Mouse (Mus musculus): ENCODE measurements around the gene Gm10799. TPM values are rescaled to one million over a fixed set of nuclear protein-coding genes. Genes with fewer than 3 reads are reported as not detected.
A peak's percentile ranks its signal among the peaks of the same experiment; 100 is the strongest.
"Not testable (repeated sequence)": the region's sequence is repeated elsewhere in the genome, so short reads cannot be mapped to it uniquely, and the experiment has no call there.

The Gm10799 gene
- polyA plus RNA-seq, 1 experiment, result not detected

DNA sequence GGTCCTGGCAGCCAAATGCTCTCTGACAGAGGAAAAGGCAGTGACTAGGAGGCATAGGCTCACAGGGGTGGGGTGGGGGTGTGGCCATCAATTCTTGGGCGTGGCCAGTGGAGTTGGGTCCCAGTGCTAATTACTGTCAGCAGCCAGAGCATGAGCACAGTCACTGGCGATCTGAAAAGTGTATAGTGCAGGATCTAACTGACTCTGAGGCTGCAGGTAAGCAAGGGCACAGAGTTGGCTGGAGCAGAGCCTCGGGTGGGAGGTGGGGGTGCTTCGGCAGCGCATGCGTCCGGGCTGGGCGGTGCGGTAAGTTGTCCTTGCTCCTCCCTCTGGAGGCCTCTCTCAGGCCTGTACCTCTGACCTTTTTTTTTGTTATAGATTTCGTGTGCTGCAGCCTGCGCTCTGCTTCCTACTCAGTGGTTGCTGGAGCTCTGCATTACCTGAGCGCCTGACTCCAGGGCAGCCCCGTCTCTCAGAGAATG is 1.4 kb upstream of the Gm10799 start, which contains the start of gene Cd59b:
Gene Cd59b, plus strand, starts transcription at position 146 of the 482 bp plus-strand sequence.
- Histone ChIP-seq H3K9ac (ENCODE audit: low read depth, poor library complexity, severe bottlenecking) (peak within 1 kb of the TSS; percentile 55), H3K4me3 (ENCODE audit: low read depth, low read length) (peak within 1 kb of the TSS; percentile 78), H3K9me3 (replicated peaks; ENCODE audit: control insufficient read depth, insufficient read depth, low read length, poor library complexity, severe bottlenecking) (no peaks in the 10 kb centered on the region), H3K4me1 (ENCODE audit: control insufficient read depth, insufficient read depth, low read length) (no peaks in the 10 kb centered on the region), H3K27ac (ENCODE audit: insufficient read depth, low read length) (peak within 1 kb of the TSS; percentile 85), H3K27me3 (ENCODE audit: control insufficient read depth, insufficient read depth, low read length, poor library complexity, severe bottlenecking) (no peaks in the 10 kb centered on the region), H3K36me3 (ENCODE audit: control insufficient read depth, insufficient read depth, low read length, poor library complexity, severe bottlenecking) (no peaks in the 10 kb centered on the region)
- peak; percentile 27 for TF ChIP-seq POLR2A (IDR thresholded peaks at IDR 0.05; ENCODE audit: insufficient read depth, low read length)
- TF ChIP-seq CTCF (IDR thresholded peaks at IDR 0.05; ENCODE audit: low read depth, low read length), result no peak

DNA sequence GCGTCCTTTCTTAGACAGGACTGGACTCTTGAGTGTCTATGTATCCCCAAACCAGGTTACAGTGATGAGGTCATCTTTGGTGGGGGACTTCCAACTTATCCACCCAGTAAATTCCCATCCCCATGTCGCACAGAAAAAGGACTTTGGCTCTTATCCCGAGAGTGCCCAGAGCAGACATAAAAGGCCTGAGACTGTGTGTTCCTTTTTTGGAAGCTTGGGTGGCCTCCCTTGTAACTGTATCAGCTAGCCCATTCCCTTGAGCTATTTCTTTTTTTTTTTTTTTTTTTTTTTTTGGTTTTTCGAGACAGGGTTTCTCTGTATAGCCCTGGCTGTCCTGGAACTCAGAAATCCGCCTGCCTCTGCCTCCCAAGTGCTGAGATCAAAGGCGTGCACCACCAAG is 2.8 kb downstream of the Gm10799 start, which contains the start of gene Gm10912:
Gene Gm10912, plus strand, starts transcription at position 301 of the 400 bp plus-strand sequence.
- H3K9ac ChIP-seq (ENCODE audit: low read depth, poor library complexity, severe bottlenecking); H3K36me3 ChIP-seq (ENCODE audit: control insufficient read depth, insufficient read depth, low read length, poor library complexity, severe bottlenecking); H3K4me1 ChIP-seq (ENCODE audit: control insufficient read depth, insufficient read depth, low read length); H3K27me3 ChIP-seq (ENCODE audit: control insufficient read depth, insufficient read depth, low read length, poor library complexity, severe bottlenecking); H3K9me3 ChIP-seq (replicated peaks; ENCODE audit: control insufficient read depth, insufficient read depth, low read length, poor library complexity, severe bottlenecking); H3K4me3 ChIP-seq (ENCODE audit: low read depth, low read length); H3K27ac ChIP-seq (ENCODE audit: insufficient read depth, low read length): not testable (repeated sequence)

DNA sequence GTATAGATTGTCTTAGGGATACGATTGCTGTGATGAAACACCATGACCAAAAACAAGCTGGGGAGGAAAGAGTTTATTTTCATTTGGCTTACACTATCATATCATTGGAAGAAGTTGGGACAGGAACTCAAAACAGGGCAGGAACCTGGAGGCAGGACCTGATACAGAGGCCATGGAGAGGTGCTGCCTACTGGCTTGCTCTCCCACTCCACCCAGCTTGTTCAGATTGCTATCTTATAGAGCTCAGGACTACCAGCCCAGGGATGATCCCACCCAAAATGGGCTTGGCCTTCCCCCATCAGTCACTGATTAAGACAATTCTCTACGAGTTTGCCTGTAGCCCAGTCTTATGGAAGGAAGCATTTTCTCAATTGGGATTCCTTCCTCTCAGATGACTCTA is 4.2 kb downstream of the Gm10799 start:
- TF ChIP-seq POLR2A (IDR thresholded peaks at IDR 0.05; ENCODE audit: insufficient read depth, low read length) (no peak), EP300 (IDR thresholded peaks at IDR 0.05; ENCODE audit: insufficient read depth, low read depth, low read length) (no peak), CTCF (IDR thresholded peaks at IDR 0.05; ENCODE audit: low read depth, low read length) (no peak)
- no peak overlapping the region for H3K27ac ChIP-seq (ENCODE audit: insufficient read depth, low read length)

DNA sequence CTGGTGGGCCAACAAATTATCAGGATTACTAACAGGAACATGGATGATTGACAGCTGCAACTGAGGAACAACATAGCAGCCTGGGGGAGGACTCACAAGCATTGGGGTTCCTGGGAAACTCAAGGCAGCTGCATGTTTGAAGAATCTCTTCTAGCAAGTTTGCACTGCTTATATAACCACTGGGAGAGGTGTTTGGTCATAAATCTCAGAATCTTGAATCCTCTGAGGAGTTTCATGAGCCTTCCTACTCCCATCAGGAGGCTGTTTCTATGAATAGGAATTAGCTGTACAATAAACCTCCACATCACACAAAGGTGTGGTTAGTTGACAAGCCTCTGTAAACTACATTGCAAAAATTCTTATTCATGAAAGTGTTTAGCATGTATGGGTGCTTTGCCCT is 5.7 kb downstream of the Gm10799 start:
- TF ChIP-seq CTCF (IDR thresholded peaks at IDR 0.05; ENCODE audit: low read depth, low read length) (no peak), POLR2A (IDR thresholded peaks at IDR 0.05; ENCODE audit: insufficient read depth, low read length) (no peak), EP300 (IDR thresholded peaks at IDR 0.05; ENCODE audit: insufficient read depth, low read depth, low read length) (no peak)

More for the DNA sequence above, 4.2 kb downstream of the Gm10799 start:
- Histone ChIP-seq H3K36me3 (ENCODE audit: control insufficient read depth, insufficient read depth, low read length, poor library complexity, severe bottlenecking) (no peaks in the 10 kb centered on the region), H3K9ac (ENCODE audit: low read depth, poor library complexity, severe bottlenecking) (no peak overlapping the region), H3K9me3 (replicated peaks; ENCODE audit: control insufficient read depth, insufficient read depth, low read length, poor library complexity, severe bottlenecking) (no peaks in the 10 kb centered on the region), H3K4me1 (ENCODE audit: control insufficient read depth, insufficient read depth, low read length) (no peaks in the 10 kb centered on the region), H3K27me3 (ENCODE audit: control insufficient read depth, insufficient read depth, low read length, poor library complexity, severe bottlenecking) (no peaks in the 10 kb centered on the region), H3K4me3 (ENCODE audit: low read depth, low read length) (no peak overlapping the region)

DNA sequence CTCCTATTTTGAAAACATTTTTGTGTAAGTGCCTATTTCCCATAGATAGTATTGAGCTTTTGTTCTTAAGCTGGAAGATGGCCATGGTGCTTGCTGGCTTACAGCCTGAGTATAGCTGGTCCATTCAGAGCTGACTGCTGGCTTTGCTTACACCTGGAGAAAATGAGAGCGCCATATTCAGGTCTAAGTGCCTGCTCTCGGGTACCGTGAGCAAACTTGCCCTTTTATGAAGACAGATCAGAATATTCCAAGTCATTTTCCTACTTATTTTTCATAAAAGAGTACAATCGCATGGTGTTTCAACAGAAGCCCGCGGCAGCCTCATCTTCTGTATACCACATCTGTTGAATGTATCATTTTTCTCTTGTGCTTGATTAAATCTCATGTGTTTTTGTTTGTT is 7.4 kb downstream of the Gm10799 start:
- Histone ChIP-seq H3K27ac (ENCODE audit: insufficient read depth, low read length) (no peak overlapping the region), H3K36me3 (ENCODE audit: control insufficient read depth, insufficient read depth, low read length, poor library complexity, severe bottlenecking) (no peaks in the 10 kb centered on the region), H3K4me1 (ENCODE audit: control insufficient read depth, insufficient read depth, low read length) (no peaks in the 10 kb centered on the region), H3K9me3 (replicated peaks; ENCODE audit: control insufficient read depth, insufficient read depth, low read length, poor library complexity, severe bottlenecking) (no peaks in the 10 kb centered on the region), H3K4me3 (ENCODE audit: low read depth, low read length) (no peak overlapping the region), H3K27me3 (ENCODE audit: control insufficient read depth, insufficient read depth, low read length, poor library complexity, severe bottlenecking) (no peaks in the 10 kb centered on the region), H3K9ac (ENCODE audit: low read depth, poor library complexity, severe bottlenecking) (no peak overlapping the region)
- TF ChIP-seq EP300 (IDR thresholded peaks at IDR 0.05; ENCODE audit: insufficient read depth, low read depth, low read length), result no peak
- no peak for TF ChIP-seq POLR2A (IDR thresholded peaks at IDR 0.05; ENCODE audit: insufficient read depth, low read length)
- TF ChIP-seq CTCF (IDR thresholded peaks at IDR 0.05; ENCODE audit: low read depth, low read length), result no peak

More for the DNA sequence above, 5.7 kb downstream of the Gm10799 start:
- Histone ChIP-seq H3K4me1 (ENCODE audit: control insufficient read depth, insufficient read depth, low read length) (no peaks in the 10 kb centered on the region), H3K9me3 (replicated peaks; ENCODE audit: control insufficient read depth, insufficient read depth, low read length, poor library complexity, severe bottlenecking) (no peaks in the 10 kb centered on the region), H3K36me3 (ENCODE audit: control insufficient read depth, insufficient read depth, low read length, poor library complexity, severe bottlenecking) (no peaks in the 10 kb centered on the region), H3K27me3 (ENCODE audit: control insufficient read depth, insufficient read depth, low read length, poor library complexity, severe bottlenecking) (no peaks in the 10 kb centered on the region), H3K27ac (ENCODE audit: insufficient read depth, low read length) (no peak overlapping the region), H3K4me3 (ENCODE audit: low read depth, low read length) (no peak overlapping the region), H3K9ac (ENCODE audit: low read depth, poor library complexity, severe bottlenecking) (no peak overlapping the region)

DNA sequence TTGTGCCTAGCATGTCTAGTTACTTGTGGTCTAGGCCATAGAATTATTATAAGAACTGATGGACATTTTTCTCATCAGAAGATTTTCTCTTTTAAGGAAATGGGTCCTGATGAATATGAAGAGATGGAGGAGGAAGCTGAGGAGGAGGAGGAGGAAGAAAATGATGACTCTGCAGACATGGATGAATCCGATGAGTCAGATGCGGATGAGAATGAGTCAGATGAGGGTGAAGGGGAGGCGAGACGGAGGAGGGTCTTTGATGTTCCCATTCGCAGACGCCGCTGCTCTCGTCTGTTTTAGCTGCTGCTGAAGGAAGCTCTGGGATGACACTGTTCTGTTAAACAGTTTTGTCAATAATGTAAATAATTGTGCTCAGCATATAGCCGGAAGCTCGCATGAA is 8.6 kb downstream of the Gm10799 start:
- no peaks in the 10 kb centered on the region for H3K27me3 ChIP-seq (ENCODE audit: control insufficient read depth, insufficient read depth, low read length, poor library complexity, severe bottlenecking)
- no peaks in the 10 kb centered on the region for H3K36me3 ChIP-seq (ENCODE audit: control insufficient read depth, insufficient read depth, low read length, poor library complexity, severe bottlenecking)
- no peaks in the 10 kb centered on the region for H3K4me1 ChIP-seq (ENCODE audit: control insufficient read depth, insufficient read depth, low read length)
- TF ChIP-seq EP300 (IDR thresholded peaks at IDR 0.05; ENCODE audit: insufficient read depth, low read depth, low read length) (no peak), POLR2A (IDR thresholded peaks at IDR 0.05; ENCODE audit: insufficient read depth, low read length) (no peak), CTCF (IDR thresholded peaks at IDR 0.05; ENCODE audit: low read depth, low read length) (no peak)
- H3K9me3 ChIP-seq (replicated peaks; ENCODE audit: control insufficient read depth, insufficient read depth, low read length, poor library complexity, severe bottlenecking), result no peaks in the 10 kb centered on the region
- H3K4me3 ChIP-seq (ENCODE audit: low read depth, low read length), result no peak overlapping the region
- H3K9ac ChIP-seq (ENCODE audit: low read depth, poor library complexity, severe bottlenecking), result no peak overlapping the region
- H3K27ac ChIP-seq (ENCODE audit: insufficient read depth, low read length), result no peak overlapping the region
